In the genomic region with DNA sequence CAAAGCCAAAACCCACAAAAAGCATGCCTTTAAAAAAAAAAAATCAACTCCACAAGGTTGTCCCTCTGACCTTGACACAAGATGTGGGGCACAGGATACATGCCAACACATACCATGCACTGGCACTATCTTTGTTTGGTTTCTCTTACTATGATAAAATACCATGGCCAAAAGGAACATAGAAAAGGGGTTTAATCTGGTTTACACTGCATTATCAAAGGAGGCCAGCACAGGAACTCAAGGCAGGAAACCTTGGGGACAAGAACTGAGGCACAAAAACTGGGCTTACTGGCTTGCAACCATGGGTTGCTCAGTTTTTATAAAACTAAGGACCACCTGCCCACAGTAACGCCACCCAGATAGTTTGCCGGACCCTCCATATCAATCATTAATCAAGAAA, we compare ENCODE assay signal across 22 mouse cellular contexts. TPM values are rescaled to one million over a fixed set of nuclear protein-coding genes. Genes with fewer than 3 reads are reported as not detected.
A peak's percentile ranks its signal among the peaks of the same experiment; 100 is the strongest.
DNase-seq lines count a peak whose midpoint lies in the region; ATAC-seq lines count a peak whose summit lies in the region.
"Had no signal": no experiment of that assay in that cellular context is flagged by ENCODE, and none has a peak within 500 bp of the region (broad histone marks: within the 10 kb centered on the region; RNA-seq: fewer than 3 reads in every experiment).

No protein-coding gene starts in this region.

- H3K4me3 ChIP-seq in megakaryocyte, embryonic 14.5 days (replicated peaks) = peak overlapping the region; percentile 42
- H3K4me3 ChIP-seq in liver, embryonic 11.5 days (ENCODE audit: low read depth, low read length) = no peak overlapping the region
- H3K4me3 ChIP-seq in liver, embryonic 15.5 days (replicated peaks) = no peak overlapping the region
- H3K4me3 ChIP-seq: embryonic facial prominence, embryonic 15.5 days; forebrain, embryonic 12.5 days; heart, embryonic 13.5 days; hindbrain, embryonic 15.5 days had no signal

- no peaks in the 10 kb centered on the region for H3K27me3 ChIP-seq in megakaryocyte, embryonic 14.5 days (replicated peaks)
- no peaks in the 10 kb centered on the region for H3K27me3 ChIP-seq in liver, embryonic 11.5 days (replicated peaks; ENCODE audit: control insufficient read depth, insufficient read depth, low read length)
- no peaks in the 10 kb centered on the region for H3K27me3 ChIP-seq in liver, embryonic 15.5 days
- H3K27me3 ChIP-seq: embryonic facial prominence, embryonic 15.5 days; forebrain, embryonic 12.5 days; heart, embryonic 13.5 days; hindbrain, embryonic 15.5 days had no signal

- intact Hi-C loops in left cerebral cortex, postnatal 36 days (cut with DNase I) = no loop called here

- ATAC-seq in megakaryocyte, adult 5-6 weeks (ENCODE audit: poor library complexity, severe bottlenecking) = no peak
- ATAC-seq in liver, embryonic 11.5 days (replicated peaks; ENCODE audit: low FRiP score) = peak; percentile 66
- ATAC-seq in liver, embryonic 15.5 days (ENCODE audit: insufficient read depth) = peak; percentile 51
- peak; percentile 54 for ATAC-seq in megakaryocyte-erythroid progenitor cell, adult 5-6 weeks (replicated peaks; ENCODE audit: low FRiP score, low TSS enrichment, poor library complexity, severe bottlenecking)
- ATAC-seq: CD4-positive, CD25-positive, alpha-beta regulatory T cell, adult 4 months; forebrain, embryonic 16.5 days had no signal

- no peak overlapping the region for H3K4me2 ChIP-seq in liver, embryonic 11.5 days
- peak overlapping the region; percentile 45 for H3K4me2 ChIP-seq in liver, embryonic 15.5 days
- H3K4me2 ChIP-seq: embryonic facial prominence, embryonic 15.5 days; forebrain, embryonic 12.5 days; heart, embryonic 13.5 days; hindbrain, embryonic 15.5 days had no signal

- 62% methylated on average over 2 of the region's 2 CpGs for WGBS in liver, embryonic 11.5 days
- WGBS in liver, embryonic 15.5 days (ENCODE audit: insufficient replicate concordance) = 33% methylated on average over 2 of the region's 2 CpGs

- H3K9me3 ChIP-seq in megakaryocyte, embryonic 14.5 days = no peaks in the 10 kb centered on the region
- H3K9me3 ChIP-seq in liver, embryonic 11.5 days (ENCODE audit: control insufficient read depth, low read length) = no peaks in the 10 kb centered on the region
- H3K9me3 ChIP-seq in liver, embryonic 15.5 days (replicated peaks) = no peaks in the 10 kb centered on the region
- H3K9me3 ChIP-seq: embryonic facial prominence, embryonic 15.5 days; forebrain, embryonic 12.5 days; G1E; heart, embryonic 13.5 days; hindbrain, embryonic 15.5 days had no signal

- H3K4me1 ChIP-seq in megakaryocyte, embryonic 14.5 days = peaks cover 64% of the 10 kb centered on the region
- peaks cover 18% of the 10 kb centered on the region for H3K4me1 ChIP-seq in liver, embryonic 11.5 days (replicated peaks; ENCODE audit: control insufficient read depth, insufficient read depth, low read length)
- peaks cover 72% of the 10 kb centered on the region for H3K4me1 ChIP-seq in liver, embryonic 15.5 days (replicated peaks)
- H3K4me1 ChIP-seq: embryonic facial prominence, embryonic 15.5 days; forebrain, embryonic 12.5 days; hindbrain, embryonic 15.5 days had no signal

- peak overlapping the region; percentile 93 for H3K27ac ChIP-seq in liver, embryonic 11.5 days (ENCODE audit: low read depth, low read length)
- H3K27ac ChIP-seq in liver, embryonic 15.5 days (replicated peaks) = peak overlapping the region; percentile 95
- H3K27ac ChIP-seq: embryonic facial prominence, embryonic 15.5 days; forebrain, embryonic 12.5 days; heart, embryonic 13.5 days; hindbrain, embryonic 15.5 days had no signal

- no peak for DNase-seq in liver, embryonic 11.5 days (ENCODE audit: low spot score)
- DNase-seq in testis, postnatal 10 days (ENCODE audit: low spot score) = no peak
- no peak for DNase-seq in urinary bladder, postnatal 14 days (ENCODE audit: low spot score)
- DNase-seq in left cerebral cortex, postnatal 36 days (ENCODE audit: low spot score in 2 of 2) = no peak
- DNase-seq: adrenal gland, postnatal 10 days; B cell, adult 2 months; cerebellum, adult 11-12 months; cerebellum, adult 9-10 months; cerebellum, postnatal 25 days; gastrocnemius, postnatal 14 days; heart, postnatal 36 days had no signal

- peaks cover 41% of the 10 kb centered on the region for H3K36me3 ChIP-seq in megakaryocyte, embryonic 14.5 days (replicated peaks; ENCODE audit: low read length)
- peaks cover 3% of the 10 kb centered on the region; the same call in 1 of the 2 replicates for H3K36me3 ChIP-seq in liver, embryonic 11.5 days (ENCODE audit: control insufficient read depth, insufficient read depth, low read length)
- peaks cover 34% of the 10 kb centered on the region for H3K36me3 ChIP-seq in liver, embryonic 15.5 days (replicated peaks)

- peak overlapping the region; percentile 63; the same call in 1 of the 2 replicates for H3K9ac ChIP-seq in liver, embryonic 11.5 days (ENCODE audit: low read depth, low read length)
- H3K9ac ChIP-seq in liver, embryonic 15.5 days = peak overlapping the region; percentile 48
- H3K9ac ChIP-seq: embryonic facial prominence, embryonic 15.5 days; forebrain, embryonic 12.5 days; heart, embryonic 13.5 days; hindbrain, embryonic 15.5 days had no signal

RNA-seq across cellular contexts. Expression of a gene that starts 34.1 kb away (rescaled TPM):
- 5.5 TPM in 1 of 2 replicates, not detected in the other for polyA plus RNA-seq in megakaryocyte, embryonic 14.5 days (2012; ENCODE audit: insufficient read depth, low replicate concordance)
- 24.9 and 27.3 TPM in 2 replicates for total RNA-seq in megakaryocyte, adult 5-6 weeks (2015)
- 22.0 and 45.3 TPM in 2 replicates for total RNA-seq in megakaryocyte, adult 5-6 weeks (2017)
- polyA plus RNA-seq in liver, embryonic 11.5 days (2014; fragmentation: Nextera tagmentation; extraction: Ambion mirVana) = 7.9 and 10.9 TPM in 2 replicates
- 10.1 and 15.2 TPM in 2 replicates for polyA plus RNA-seq in liver, embryonic 15.5 days (2015; fragmentation: Nextera tagmentation; extraction: Ambion mirVana)
- 34.2 and 53.4 TPM in 2 replicates for total RNA-seq in megakaryocyte-erythroid progenitor cell, adult 5-6 weeks (2014; fragmentation: Nextera tagmentation)
- 17.2 and 31.9 TPM in 2 replicates for total RNA-seq in megakaryocyte-erythroid progenitor cell, adult 5-6 weeks (2017)
- total RNA-seq in left cerebral cortex, postnatal 36 days (2021) = 100 to 1,000 TPM; 111 to 117 TPM
